Mouse (Mus musculus): ENCODE results near the gene Arf3. TPM values are rescaled to one million over a fixed set of nuclear protein-coding genes. Genes with fewer than 3 reads are reported as not detected.

The Arf3 gene
- polyA plus RNA-seq, 1 experiment from 2014 or later: 77.2 TPM

DNA sequence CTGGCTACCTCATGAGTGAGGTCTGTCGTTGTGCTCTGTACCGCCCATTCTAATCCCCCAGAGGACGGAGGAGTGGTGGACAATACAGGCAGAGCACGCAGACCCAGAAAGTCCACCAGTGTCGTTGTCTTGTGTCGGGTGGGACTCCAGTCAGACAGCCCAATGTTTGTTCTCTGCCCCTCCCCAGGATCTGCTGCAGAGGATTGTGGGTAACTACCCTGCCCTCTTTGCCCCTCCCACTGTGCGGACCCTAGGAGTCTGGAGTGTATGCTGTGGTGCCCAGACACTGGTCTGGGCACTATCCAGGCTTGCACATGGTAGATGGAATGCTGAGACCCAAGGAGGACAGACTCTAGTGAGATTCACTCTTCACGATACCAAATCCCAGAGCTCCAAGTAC lies 66.8 kb downstream of the Arf3 start:
- DNase-seq (ENCODE audit: low spot score) (no peak), ATAC-seq (ENCODE audit: low FRiP score) (no peak)
- 55% methylated on average over 8 of the region's 8 CpGs for WGBS
- Histone ChIP-seq H3K27me3 (ENCODE audit: control insufficient read depth, insufficient read depth, low read length) (peaks cover 8% of the 10 kb centered on the region), H3K4me3 (replicated peaks; ENCODE audit: low read length) (no peak overlapping the region), H3K9me3 (ENCODE audit: control insufficient read depth, low read length) (no peaks in the 10 kb centered on the region), H3K9ac (no peak overlapping the region), H3K4me2 (replicated peaks) (no peak overlapping the region), H3K4me1 (replicated peaks; ENCODE audit: control insufficient read depth, insufficient read depth, low read length) (peaks cover 22% of the 10 kb centered on the region), H3K36me3 (replicated peaks; ENCODE audit: control insufficient read depth, insufficient read depth) (no peaks in the 10 kb centered on the region), H3K27ac (no peak overlapping the region)

GRCm38 (mm10) chr15:98695726-98696125 lies 67.3 kb downstream of the Arf3 start:
- peaks cover 3% of the 10 kb centered on the region for H3K27me3 ChIP-seq (ENCODE audit: control insufficient read depth, insufficient read depth, low read length)

DNA sequence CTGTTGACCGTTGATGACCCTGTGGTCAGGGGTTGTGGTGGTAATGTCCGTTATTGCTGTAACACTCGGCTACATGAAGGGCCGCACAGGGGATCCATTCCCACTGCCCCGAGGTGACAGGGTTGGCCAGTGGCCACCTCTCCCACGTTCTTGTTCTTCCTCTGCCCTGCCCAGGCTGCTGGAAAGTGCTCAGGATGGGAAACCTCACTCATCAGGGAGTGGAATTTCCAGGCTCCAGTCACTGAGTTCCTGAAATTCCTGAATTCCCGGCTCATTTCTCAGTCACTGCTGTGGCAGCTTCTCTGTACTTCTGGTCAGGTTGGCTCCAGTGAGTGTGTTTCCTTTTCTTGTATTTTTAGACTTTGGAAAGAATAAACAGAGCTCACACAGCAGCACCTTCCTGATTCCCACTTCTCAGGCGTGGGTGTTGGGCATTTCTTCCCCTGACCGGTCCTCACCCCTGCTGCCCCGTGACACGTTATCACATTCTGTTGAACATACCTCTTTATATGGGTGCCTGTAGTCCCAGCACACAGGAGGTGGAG lies 70.8 kb downstream of the Arf3 start:
- H3K9ac ChIP-seq: no peak overlapping the region
- DNase-seq (ENCODE audit: low spot score): no peak

More at GRCm38 (mm10) chr15:98695726-98696125, 67.3 kb downstream of the Arf3 start:
- Histone ChIP-seq H3K4me1 (replicated peaks; ENCODE audit: control insufficient read depth, insufficient read depth, low read length) (peaks cover 27% of the 10 kb centered on the region), H3K9me3 (ENCODE audit: control insufficient read depth, low read length) (no peaks in the 10 kb centered on the region), H3K9ac (no peak overlapping the region), H3K4me3 (replicated peaks; ENCODE audit: low read length) (no peak overlapping the region), H3K4me2 (replicated peaks) (no peak overlapping the region), H3K27ac (no peak overlapping the region), H3K36me3 (replicated peaks; ENCODE audit: control insufficient read depth, insufficient read depth) (no peaks in the 10 kb centered on the region)
- WGBS: 51% methylated on average over 9 of the region's 9 CpGs
- DNase-seq (ENCODE audit: low spot score): no peak
- no peak for ATAC-seq (ENCODE audit: low FRiP score)

DNA sequence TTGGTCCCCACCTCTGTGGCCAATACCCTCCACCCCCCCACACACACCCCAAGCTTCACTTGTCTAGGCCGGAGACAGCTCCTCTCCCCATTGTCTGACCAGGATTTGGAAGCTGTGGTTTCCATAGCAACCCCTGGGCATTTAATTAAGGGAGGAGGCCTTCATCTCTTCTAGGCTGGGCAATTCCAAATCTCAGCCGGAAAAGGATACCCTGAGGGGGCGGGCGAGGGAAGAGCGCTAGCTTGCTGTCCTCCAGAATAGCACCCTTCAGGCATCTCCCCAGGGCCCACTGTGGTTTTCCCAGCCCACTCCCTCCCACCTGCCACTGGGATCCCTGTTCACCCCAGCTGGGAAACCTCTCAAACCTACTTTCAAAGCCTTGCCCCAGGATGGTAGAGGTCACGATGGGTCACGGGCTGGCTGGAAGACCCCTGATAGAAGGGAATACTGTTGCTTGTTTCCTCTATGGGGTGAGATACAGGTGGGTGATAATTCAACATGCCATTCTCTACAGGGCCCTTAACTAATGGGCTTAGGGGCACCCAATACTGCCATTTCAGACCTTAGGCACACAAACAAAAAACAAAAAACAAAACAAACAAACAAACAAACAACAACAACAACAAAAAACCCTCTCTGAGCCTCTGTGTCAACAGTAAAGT lies 71.4 kb downstream of the Arf3 start:
- H3K9me3 ChIP-seq (ENCODE audit: control insufficient read depth, low read length): no peaks in the 10 kb centered on the region
- no peaks in the 10 kb centered on the region for H3K27me3 ChIP-seq (ENCODE audit: control insufficient read depth, insufficient read depth, low read length)
- 0 out of 2 replicates have a peak overlapping the region, but pooled peaks have one; percentile 20 for H3K27ac ChIP-seq
- ATAC-seq (ENCODE audit: low FRiP score) (0 out of 2 replicates have a peak, but pooled peaks have one; percentile 21), DNase-seq (ENCODE audit: low spot score) (peak; percentile 55)
- H3K4me3 ChIP-seq (replicated peaks; ENCODE audit: low read length): no peak overlapping the region
- H3K4me2 ChIP-seq (replicated peaks): no peak overlapping the region; the same call in 1 of the 2 replicates
- H3K4me1 ChIP-seq (replicated peaks; ENCODE audit: control insufficient read depth, insufficient read depth, low read length): peaks cover 16% of the 10 kb centered on the region
- peak overlapping the region; percentile 20; the same call in 1 of the 2 replicates for H3K9ac ChIP-seq
- no peaks in the 10 kb centered on the region for H3K36me3 ChIP-seq (replicated peaks; ENCODE audit: control insufficient read depth, insufficient read depth)
- 10% methylated on average over 7 of the region's 7 CpGs for WGBS

More for the DNA sequence above, 70.8 kb downstream of the Arf3 start:
- WGBS: 51% methylated on average over 11 of the region's 11 CpGs
- H3K4me1 ChIP-seq (replicated peaks; ENCODE audit: control insufficient read depth, insufficient read depth, low read length): peaks cover 16% of the 10 kb centered on the region
- H3K36me3 ChIP-seq (replicated peaks; ENCODE audit: control insufficient read depth, insufficient read depth): no peaks in the 10 kb centered on the region
- no peak overlapping the region for H3K4me2 ChIP-seq (replicated peaks)
- ATAC-seq (ENCODE audit: low FRiP score): no peak
- no peaks in the 10 kb centered on the region for H3K9me3 ChIP-seq (ENCODE audit: control insufficient read depth, low read length)
- no peak overlapping the region for H3K4me3 ChIP-seq (replicated peaks; ENCODE audit: low read length)
- H3K27ac ChIP-seq: no peak overlapping the region
- H3K27me3 ChIP-seq (ENCODE audit: control insufficient read depth, insufficient read depth, low read length): no peaks in the 10 kb centered on the region

GRCm38 (mm10) chr15:98689682-98690081 lies 73.3 kb downstream of the Arf3 start:
- Histone ChIP-seq H3K27me3 (ENCODE audit: control insufficient read depth, insufficient read depth, low read length) (no peaks in the 10 kb centered on the region), H3K9me3 (ENCODE audit: control insufficient read depth, low read length) (no peaks in the 10 kb centered on the region), H3K4me1 (replicated peaks; ENCODE audit: control insufficient read depth, insufficient read depth, low read length) (peaks cover 16% of the 10 kb centered on the region), H3K9ac (no peak overlapping the region), H3K36me3 (replicated peaks; ENCODE audit: control insufficient read depth, insufficient read depth) (no peaks in the 10 kb centered on the region), H3K4me2 (replicated peaks) (no peak overlapping the region), H3K27ac (no peak overlapping the region), H3K4me3 (replicated peaks; ENCODE audit: low read length) (no peak overlapping the region)
- no peak for DNase-seq (ENCODE audit: low spot score)
- no peak for ATAC-seq (ENCODE audit: low FRiP score)
- WGBS: 75% methylated on average over 2 of the region's 2 CpGs

Other genes starting within 250 kb of the Arf3 start
- 99.5 and 100 TPM in 2 replicates for gene Kansl2, start 228.9 kb downstream of the Arf3 start, polyA plus RNA-seq (2014; fragmentation: Nextera tagmentation; extraction: Ambion mirVana)
- gene Ccnt1, start 192.3 kb downstream of the Arf3 start, polyA plus RNA-seq (2014; fragmentation: Nextera tagmentation; extraction: Ambion mirVana): 59.8 and 65.1 TPM in 2 replicates
- gene 4930415O20Rik, start 192.2 kb downstream of the Arf3 start, polyA plus RNA-seq (2014; fragmentation: Nextera tagmentation; extraction: Ambion mirVana): not detected in 2 replicates
- 8.4 and 11.0 TPM in 2 replicates for gene Adcy6, start 153.1 kb downstream of the Arf3 start, polyA plus RNA-seq (2014; fragmentation: Nextera tagmentation; extraction: Ambion mirVana)
- gene Cacnb3, start 132.4 kb downstream of the Arf3 start, polyA plus RNA-seq (2014; fragmentation: Nextera tagmentation; extraction: Ambion mirVana): 98.3 and 101 TPM in 2 replicates
- gene Ddx23, start 100.3 kb downstream of the Arf3 start, polyA plus RNA-seq (2014; fragmentation: Nextera tagmentation; extraction: Ambion mirVana): 22.5 and 24.2 TPM in 2 replicates
- 6.0 and 6.1 TPM in 2 replicates for gene Rnd1, start 85.8 kb downstream of the Arf3 start, polyA plus RNA-seq (2014; fragmentation: Nextera tagmentation; extraction: Ambion mirVana)
- gene Ccdc65, start 55.0 kb downstream of the Arf3 start, polyA plus RNA-seq (2014; fragmentation: Nextera tagmentation; extraction: Ambion mirVana): 5.6 and 6.6 TPM in 2 replicates
- gene Fkbp11, start 35.0 kb downstream of the Arf3 start, polyA plus RNA-seq (2014; fragmentation: Nextera tagmentation; extraction: Ambion mirVana): 6.4 and 7.2 TPM in 2 replicates
- not detected in 2 replicates for gene Wnt10b, start 14.9 kb upstream of the Arf3 start, polyA plus RNA-seq (2014; fragmentation: Nextera tagmentation; extraction: Ambion mirVana)
- 1.9 and 2.1 TPM in 2 replicates for gene Wnt1, start 26.6 kb upstream of the Arf3 start, polyA plus RNA-seq (2014; fragmentation: Nextera tagmentation; extraction: Ambion mirVana)
- gene Ddn, start 46.3 kb upstream of the Arf3 start, polyA plus RNA-seq (2014; fragmentation: Nextera tagmentation; extraction: Ambion mirVana): 0.59 and 0.64 TPM in 2 replicates
- 59.0 and 65.3 TPM in 2 replicates for gene Prkag1, start 68.3 kb upstream of the Arf3 start, polyA plus RNA-seq (2014; fragmentation: Nextera tagmentation; extraction: Ambion mirVana)
- 12.9 and 14.9 TPM in 2 replicates for gene Kmt2d, start 108.0 kb upstream of the Arf3 start, polyA plus RNA-seq (2014; fragmentation: Nextera tagmentation; extraction: Ambion mirVana)
- gene Rhebl1, start 131.3 kb upstream of the Arf3 start, polyA plus RNA-seq (2014; fragmentation: Nextera tagmentation; extraction: Ambion mirVana): 19.4 and 19.8 TPM in 2 replicates
- 1.1 and 1.4 TPM in 2 replicates for gene Dhh, start 135.3 kb upstream of the Arf3 start, polyA plus RNA-seq (2014; fragmentation: Nextera tagmentation; extraction: Ambion mirVana)
- 6.4 and 8.1 TPM in 2 replicates for gene Lmbr1l, start 155.0 kb upstream of the Arf3 start, polyA plus RNA-seq (2014; fragmentation: Nextera tagmentation; extraction: Ambion mirVana)
- gene Tuba1b, start 171.4 kb upstream of the Arf3 start, polyA plus RNA-seq (2014; fragmentation: Nextera tagmentation; extraction: Ambion mirVana): 1,223 and 1,455 TPM in 2 replicates
- gene Gm49450, start 190.3 kb upstream of the Arf3 start, polyA plus RNA-seq (2014; fragmentation: Nextera tagmentation; extraction: Ambion mirVana): not detected in 2 replicates
- gene Tuba1a, start 190.5 kb upstream of the Arf3 start, polyA plus RNA-seq (2014; fragmentation: Nextera tagmentation; extraction: Ambion mirVana): 14,408 and 15,410 TPM in 2 replicates

Data from hindbrain, embryonic 14.5 days (tissue).